Mouse (Mus musculus) spleen, postnatal 0 days (tissue): ENCODE measurements around the gene Canx. TPM values are rescaled to one million over a fixed set of nuclear protein-coding genes. Genes with fewer than 3 reads are reported as not detected.

Source experiments
- microRNA counts: library from miRNA; unstranded; fragments of <30 nt; microRNA quantifications from one replicate; lab custom pipeline; 2015
- polyA plus RNA-seq: library from polyadenylated mRNA; unstranded; fragments of >200 nt; fragmentation: Nextera tagmentation; extraction: Ambion mirVana; gene quantifications from 2 replicates; pipeline ENCODE4 v1.2.1, GENCODE M21; 2015

Canx gene
- 172 and 176 TPM in 2 replicates for polyA plus RNA-seq

GRCm38 (mm10) chr11:50325496-50326301 is at the start of gene Canx:
Canx (minus strand) TSS chr11:50325673.

GRCm38 (mm10) chr11:50354162-50354561 is 28.7 kb upstream of the Canx start, which contains the start of gene Cby3:
Cby3 (plus strand) TSS chr11:50354462.

GRCm38 (mm10) chr11:50292190-50292855 is 33.1 kb downstream of the Canx start, which contains the start of gene Maml1:
Maml1 (minus strand) TSS chr11:50292311.

MicroRNAs encoded within 50 kb of the gene (microRNA counts, 519-probe panel; counts per million panel counts)
- 3,883 counts per million, percentile 15 among the panel's probes with 10 or more counts for microRNA mmu-miR-804 (lab: Ali Mortazavi, UCI)

Other genes with a start within 250 kb of the Canx start
- gene Tbc1d9b, start 194.3 kb downstream of the Canx start, polyA plus RNA-seq: 14.2 and 17.6 TPM in 2 replicates
- 12.2 and 12.7 TPM in 2 replicates for gene Mrnip, start 151.2 kb downstream of the Canx start, polyA plus RNA-seq
- 142 and 167 TPM in 2 replicates for gene Sqstm1, start 114.8 kb downstream of the Canx start, polyA plus RNA-seq
- 25.7 and 27.6 TPM in 2 replicates for gene Mgat4b, start 114.8 kb downstream of the Canx start, polyA plus RNA-seq
- 3.0 and 3.4 TPM in 2 replicates for gene Ltc4s, start 87.1 kb downstream of the Canx start, polyA plus RNA-seq
- 3.1 and 3.9 TPM in 2 replicates for gene Maml1, start 33.4 kb downstream of the Canx start, polyA plus RNA-seq
- not detected in 2 replicates for gene Cby3, start 28.8 kb upstream of the Canx start, polyA plus RNA-seq
- 199 and 211 TPM in 2 replicates for gene Hnrnph1, start 51.3 kb upstream of the Canx start, polyA plus RNA-seq
- gene Rufy1, start 105.5 kb upstream of the Canx start, polyA plus RNA-seq: 8.8 and 11.7 TPM in 2 replicates